Mouse (Mus musculus) brown adipose tissue, adult 24 weeks (tissue): ENCODE data around the gene Mamdc2. TPM values are rescaled to one million over a fixed set of nuclear protein-coding genes. Genes with fewer than 3 reads are reported as not detected.
"Not testable (repeated sequence)": the region's sequence is repeated elsewhere in the genome, so short reads cannot be mapped to it uniquely, and the experiment has no call there.

ENCODE experiments used
- H3K27ac ChIP-seq: fragments of 200-500 bp; replicated peaks from 2 replicates; pipeline ENCODE4 v1.5.1; 2012; ENCODE audit warnings: low read depth, mild to moderate bottlenecking, low read length
- H3K4me1 ChIP-seq: fragments of 200-500 bp; 2 replicates; pipeline ENCODE4 v1.6.1; 2012; ENCODE audit warnings: low read length, mixed read lengths; ENCODE audit not compliant: control insufficient read depth, insufficient read depth, insufficient read length
- H3K4me3 ChIP-seq: fragments of 200-500 bp; 2 replicates; pipeline ENCODE4 v1.5.1; 2012; ENCODE audit warnings: low read depth, mild to moderate bottlenecking, low read length, moderate library complexity; ENCODE audit not compliant: insufficient read depth
- polyA plus RNA-seq: library from polyadenylated mRNA; stranded (reverse); fragments of >200 nt; gene quantifications from 2 replicates; pipeline ENCODE4 v1.2.4, GENCODE M21; 2012; ENCODE audit not compliant: missing spikeins, insufficient read depth, insufficient read length

Mamdc2 gene
- polyA plus RNA-seq = 2.2 TPM in 2 replicates

DNA sequence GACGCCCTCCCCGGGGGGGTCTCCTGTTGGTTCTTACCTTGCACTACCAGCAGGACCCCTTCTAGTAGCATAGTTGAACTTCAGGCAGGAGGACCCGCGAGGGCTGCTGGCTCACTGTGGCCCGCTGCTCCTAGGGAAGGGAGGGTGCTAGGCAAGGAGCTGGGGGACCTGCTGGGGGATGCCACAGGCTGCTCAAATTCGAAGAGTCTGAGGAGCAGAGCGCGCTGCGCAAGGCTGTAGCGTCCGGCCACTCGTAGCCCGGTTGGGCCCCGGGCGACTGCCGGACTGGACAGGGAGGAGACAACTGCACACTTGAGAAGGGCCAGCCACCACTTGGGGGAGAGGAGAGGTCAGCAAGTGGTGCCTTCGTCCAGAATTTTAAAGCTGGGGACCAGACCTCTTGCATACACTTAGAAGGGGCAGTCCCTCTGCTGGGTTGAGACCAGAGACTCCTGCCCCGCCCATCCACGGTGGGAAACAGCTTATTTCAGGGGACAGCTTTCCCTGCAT lies at the start of gene Mamdc2:
TSS of gene Mamdc2 (minus strand) at position 455 of the 510 bp plus-strand sequence.
- Histone ChIP-seq H3K4me3 (peak within 1 kb of the TSS; percentile 51), H3K27ac (no peak within 1 kb of the TSS), H3K4me1 (no peaks in the 10 kb centered on the region)

DNA sequence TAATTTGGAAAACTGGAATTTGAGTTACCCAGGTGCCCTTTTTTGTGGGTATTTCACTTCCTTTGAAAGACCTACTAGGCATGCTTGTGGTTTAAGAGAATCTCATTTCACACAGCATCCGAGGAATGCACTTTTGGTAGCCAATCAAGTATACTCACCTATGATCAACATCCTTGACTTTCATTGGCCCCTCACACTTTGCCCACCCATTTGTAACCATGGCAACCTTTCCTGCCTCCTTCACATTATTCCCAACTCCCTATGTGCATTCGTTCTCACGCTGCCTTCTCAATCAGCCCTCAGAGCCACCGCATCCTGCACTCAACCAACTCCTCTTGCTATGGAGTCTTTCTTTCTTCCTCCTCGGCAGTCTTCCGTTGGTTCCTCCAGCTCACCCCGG lies 49.8 kb upstream of the Mamdc2 start:
- Histone ChIP-seq H3K27ac (no peak overlapping the region), H3K4me1 (no peaks in the 10 kb centered on the region), H3K4me3 (no peak overlapping the region)

DNA sequence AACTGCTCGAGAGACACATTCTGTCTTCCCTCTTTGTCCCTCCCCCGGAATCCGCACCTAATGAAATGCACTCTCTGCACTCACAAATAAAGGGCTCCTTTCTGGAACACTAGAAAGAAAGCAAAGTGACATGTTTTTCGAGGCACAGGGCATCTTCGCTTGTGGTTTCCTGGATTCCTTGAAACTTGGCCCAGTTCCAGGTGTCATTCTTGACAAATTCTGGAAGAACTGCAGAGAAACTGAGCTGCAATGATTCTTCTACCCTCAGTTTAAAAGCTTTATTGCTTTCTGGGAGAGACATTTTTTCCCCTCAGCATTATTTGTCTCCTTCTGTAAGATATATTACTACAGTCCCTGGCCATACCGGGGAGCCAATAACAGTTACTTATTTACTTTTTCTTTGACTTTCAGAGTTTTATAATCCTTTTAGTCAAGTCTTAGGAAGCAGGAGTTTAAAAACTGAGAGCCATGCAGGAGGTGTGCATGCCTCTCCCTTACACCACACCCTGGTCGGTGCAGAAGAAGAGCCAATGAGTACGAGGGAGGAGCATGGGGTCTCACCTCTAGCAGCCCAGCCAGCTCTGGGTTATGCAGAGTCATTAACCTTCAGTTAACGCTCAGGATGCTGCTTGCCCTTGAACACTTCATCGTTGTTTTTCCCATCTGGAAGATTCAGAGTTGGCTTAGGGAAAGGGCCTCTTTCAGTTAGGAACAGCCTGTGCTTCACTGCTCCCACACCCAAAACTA lies 49.1 kb upstream of the Mamdc2 start:
- Histone ChIP-seq H3K27ac (no peak overlapping the region), H3K4me3 (no peak overlapping the region), H3K4me1 (no peaks in the 10 kb centered on the region)

DNA sequence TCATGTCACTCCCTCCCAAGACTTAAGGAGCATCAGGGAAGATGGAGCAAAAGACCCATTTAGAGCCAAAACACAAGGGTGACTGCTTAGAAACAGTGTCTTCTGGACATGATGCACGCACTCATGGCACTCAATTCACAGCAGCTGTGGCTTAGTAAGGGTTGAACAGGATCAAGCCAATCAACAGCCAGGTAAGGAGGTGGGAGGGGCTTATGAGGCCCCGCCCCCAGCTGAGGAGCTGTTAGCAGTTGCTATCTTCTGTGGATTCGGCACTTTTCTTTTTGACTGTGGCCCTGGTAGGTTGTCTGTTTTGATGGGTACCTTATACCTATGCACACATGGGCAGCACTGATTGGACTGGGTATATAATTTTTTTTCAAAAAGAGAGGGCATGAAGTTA lies 48.3 kb upstream of the Mamdc2 start:
- Histone ChIP-seq H3K27ac (no peak overlapping the region), H3K4me3 (no peak overlapping the region), H3K4me1 (no peaks in the 10 kb centered on the region)

DNA sequence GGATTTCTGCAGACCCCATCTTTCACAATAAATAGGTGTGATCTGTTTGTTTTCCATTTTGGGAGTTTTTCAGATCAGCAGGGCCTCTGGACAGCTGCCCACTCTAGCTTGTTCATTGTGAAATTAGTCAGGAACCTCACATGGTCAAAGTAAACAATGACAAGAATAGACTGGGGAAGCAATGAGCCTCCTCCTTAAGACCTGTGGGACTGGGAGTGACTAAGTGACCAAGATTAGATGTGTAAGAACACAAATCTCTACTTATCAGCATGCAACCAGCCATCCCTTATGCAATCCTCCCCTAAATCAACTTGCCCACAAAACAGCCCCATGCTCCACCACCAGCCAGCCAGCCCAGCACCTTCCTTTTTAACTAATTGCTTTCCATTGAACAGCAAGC lies 44.4 kb upstream of the Mamdc2 start:
- no peaks in the 10 kb centered on the region for H3K4me1 ChIP-seq
- H3K4me3 ChIP-seq = no peak overlapping the region
- H3K27ac ChIP-seq = no peak overlapping the region

GRCm38 (mm10) chr19:23490703-23491102 lies 42.5 kb upstream of the Mamdc2 start:
- H3K4me1 ChIP-seq, H3K4me3 ChIP-seq, H3K27ac ChIP-seq: not testable (repeated sequence)

- no peak overlapping the region for H3K27ac ChIP-seq
- H3K4me1 ChIP-seq = no peaks in the 10 kb centered on the region; the same call in 1 of the 2 replicates
- no peak overlapping the region for H3K4me3 ChIP-seq
These were observed 41.5 kb upstream of the Mamdc2 start for GRCm38 (mm10) chr19:23489780-23490179.

DNA sequence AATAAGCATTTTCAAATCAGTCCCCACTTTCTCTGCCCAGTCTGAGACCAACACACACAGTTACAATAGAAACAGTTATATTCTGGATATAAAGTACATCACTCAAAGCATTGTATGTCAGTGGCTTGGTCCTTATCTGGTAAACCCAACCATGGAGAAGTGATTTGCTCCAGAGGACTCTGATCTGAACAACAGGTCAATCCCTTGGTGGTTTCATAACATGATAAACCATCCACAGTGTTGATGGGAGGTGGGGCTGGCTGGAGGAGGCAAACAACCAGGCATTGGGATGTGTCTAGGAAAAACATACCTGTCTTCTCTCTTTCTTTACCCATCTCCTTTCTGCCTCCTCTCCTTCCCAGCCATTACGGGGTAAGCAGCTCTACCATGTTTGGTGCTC lies 39.2 kb upstream of the Mamdc2 start:
- Histone ChIP-seq H3K4me1 (no peaks in the 10 kb centered on the region; the same call in 1 of the 2 replicates), H3K27ac (no peak overlapping the region), H3K4me3 (no peak overlapping the region)

GRCm38 (mm10) chr19:23486631-23487270 lies 38.5 kb upstream of the Mamdc2 start:
- no peak overlapping the region for H3K27ac ChIP-seq
- H3K4me1 ChIP-seq = no peaks in the 10 kb centered on the region; the same call in 1 of the 2 replicates
- no peak overlapping the region for H3K4me3 ChIP-seq

DNA sequence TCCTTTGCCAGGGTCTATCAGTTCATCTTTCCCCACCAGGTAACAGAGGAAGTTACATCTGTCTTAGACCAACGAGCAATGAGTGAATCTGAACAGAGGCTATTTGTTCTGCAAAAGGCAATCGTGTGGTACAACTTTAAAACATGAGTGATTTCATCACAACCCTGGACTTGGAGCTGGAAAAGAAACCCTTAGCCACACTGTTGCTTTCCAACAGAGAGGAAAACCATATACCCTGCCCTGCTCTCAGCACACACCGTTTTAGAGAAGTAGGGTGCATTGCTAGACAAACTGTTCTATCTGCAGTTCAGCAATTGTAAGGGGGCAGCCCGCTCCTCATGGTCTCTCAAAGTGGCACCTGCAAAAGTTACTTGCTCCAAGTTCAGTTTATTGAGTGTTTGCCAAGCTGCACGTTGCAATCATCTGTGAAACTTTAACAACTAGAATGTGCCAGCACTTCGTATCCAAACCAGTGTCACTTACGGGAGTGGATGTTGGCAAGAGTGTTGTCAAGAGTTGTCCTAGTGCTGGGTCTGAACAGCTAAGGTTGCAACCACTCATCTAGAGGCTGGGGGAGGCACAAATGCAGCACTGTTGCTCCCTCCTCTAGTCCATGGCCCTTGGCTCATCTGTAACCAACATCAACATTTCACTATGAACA lies 37.8 kb upstream of the Mamdc2 start:
- H3K27ac ChIP-seq = no peak overlapping the region

GRCm38 (mm10) chr19:23482571-23482970 lies 34.3 kb upstream of the Mamdc2 start:
- not testable (repeated sequence) for H3K4me1 ChIP-seq, H3K27ac ChIP-seq, H3K4me3 ChIP-seq

More for the DNA sequence above, 37.8 kb upstream of the Mamdc2 start:
- Histone ChIP-seq H3K4me1 (no peaks in the 10 kb centered on the region; the same call in 1 of the 2 replicates), H3K4me3 (no peak overlapping the region)

DNA sequence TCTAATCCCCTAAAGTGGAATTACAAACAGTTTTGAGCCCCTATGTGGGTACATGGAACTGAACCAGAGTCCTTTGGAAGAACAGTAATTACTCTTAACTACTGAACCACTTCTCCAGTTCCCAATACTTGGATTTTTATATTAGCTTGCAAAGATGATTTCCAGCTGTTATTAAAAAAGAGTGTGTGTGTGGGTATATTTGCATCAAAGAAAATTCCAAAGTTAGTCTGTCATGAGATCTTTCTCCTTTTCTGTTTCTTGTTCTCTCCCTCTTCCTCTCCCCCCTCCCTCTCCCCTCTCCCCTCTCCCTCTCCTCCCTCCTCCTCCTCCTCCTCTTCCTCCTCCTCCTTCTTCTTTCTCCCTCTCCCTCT lies 31.3 kb upstream of the Mamdc2 start:
- no peak overlapping the region for H3K27ac ChIP-seq

GRCm38 (mm10) chr19:23478895-23479596 lies 30.8 kb upstream of the Mamdc2 start:
- Histone ChIP-seq H3K4me1 (no peaks in the 10 kb centered on the region), H3K4me3 (no peak overlapping the region), H3K27ac (no peak overlapping the region)

More for the DNA sequence above, 31.3 kb upstream of the Mamdc2 start:
- Histone ChIP-seq H3K4me1 (no peaks in the 10 kb centered on the region), H3K4me3 (no peak overlapping the region)

GRCm38 (mm10) chr19:23477826-23478225 lies 29.6 kb upstream of the Mamdc2 start:
- no peaks in the 10 kb centered on the region for H3K4me1 ChIP-seq
- H3K27ac ChIP-seq = no peak overlapping the region
- no peak overlapping the region for H3K4me3 ChIP-seq

- H3K27ac ChIP-seq = no peak overlapping the region
- H3K4me1 ChIP-seq = no peaks in the 10 kb centered on the region
These were observed 19.6 kb upstream of the Mamdc2 start for GRCm38 (mm10) chr19:23467866-23468265.

More at GRCm38 (mm10) chr19:23467866-23468265, 19.6 kb upstream of the Mamdc2 start:
- no peak overlapping the region for H3K4me3 ChIP-seq
